Mouse (Mus musculus) liver, adult 2 months (tissue): ENCODE measurements at regions not wholly inside any gene's neighbourhood (a gene's known extent, or its start where the extent isn't known, plus 50 kb on each side); places are given as distances from the start of the nearest gene placed in this dataset.

Experiments
- CTCF ChIP-seq: fragments of 200-500 bp; IDR thresholded peaks from 2 replicates; pipeline ENCODE4 v1.5.1; 2011; ENCODE audit warnings: low read depth, low read length, control low read depth
- POLR2A ChIP-seq: fragments of 200-500 bp; IDR thresholded peaks from 2 replicates; pipeline ENCODE4 v1.6.1; 2011; ENCODE audit warnings: low read length, control low read depth; ENCODE audit not compliant: insufficient read depth; ENCODE audit errors: extremely low read depth

DNA sequence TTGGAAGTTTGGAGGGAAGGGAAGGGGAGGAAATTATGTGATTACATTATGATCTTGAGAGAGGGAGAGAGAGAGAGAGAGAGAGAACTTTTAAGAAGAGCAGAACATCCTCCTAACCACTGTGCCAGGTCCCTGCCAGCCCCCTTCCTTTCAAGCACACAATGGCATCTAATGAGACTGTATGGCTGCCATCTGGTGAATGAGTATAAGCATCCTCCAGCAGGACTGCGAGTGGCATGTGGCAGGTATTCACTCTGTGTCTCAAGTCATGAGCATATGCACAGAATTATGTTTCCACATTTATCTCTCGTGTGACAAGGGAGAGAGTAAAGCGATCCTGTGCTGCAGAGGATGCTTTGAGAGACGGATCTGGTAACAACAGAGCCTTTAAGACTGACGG, 156.9 kb downstream of the 1700129C05Rik start:
- TF ChIP-seq POLR2A (no peak), CTCF (no peak)
